Mouse (Mus musculus) midbrain, embryonic 16.5 days (tissue): ENCODE measurements around the gene Pdpk1. TPM values are rescaled to one million over a fixed set of nuclear protein-coding genes. Genes with fewer than 3 reads are reported as not detected.
A peak's percentile ranks its signal among the peaks of the same experiment; 100 is the strongest.

Source experiments
- ATAC-seq: fragments of 200-750 bp; cut with Nextera tagmentation; 2 replicates; pipeline ENCODE4 v1.8.0; 2017; ENCODE audit warnings: moderate TSS enrichment
- H3K27ac ChIP-seq: fragments of 300-500 bp; sonication (generic); 2 replicates; pipeline ENCODE4 v1.5.1; 2014; ENCODE audit warnings: mild to moderate bottlenecking, low read length, mixed read lengths
- H3K27me3 ChIP-seq: fragments of 300-500 bp; sonication (generic); 2 replicates; pipeline ENCODE4 v1.6.1; 2014; ENCODE audit warnings: low read depth, low read length, mixed read lengths; ENCODE audit not compliant: control insufficient read depth, insufficient read depth
- H3K36me3 ChIP-seq: fragments of 300-500 bp; sonication (generic); 2 replicates; pipeline ENCODE4 v1.6.1; 2014; ENCODE audit warnings: mild to moderate bottlenecking, low read length, moderate library complexity, mixed read lengths; ENCODE audit not compliant: control insufficient read depth, insufficient read depth
- H3K4me1 ChIP-seq: fragments of 300-500 bp; sonication (generic); 2 replicates; pipeline ENCODE4 v1.6.1; 2014; ENCODE audit warnings: mild to moderate bottlenecking, low read length, mixed read lengths; ENCODE audit not compliant: control insufficient read depth, insufficient read depth
- H3K4me2 ChIP-seq: fragments of 300-500 bp; sonication (generic); 2 replicates; pipeline ENCODE4 v1.6.1; 2014; ENCODE audit warnings: mild to moderate bottlenecking, low read length, mixed read lengths
- H3K4me3 ChIP-seq: fragments of 300-500 bp; sonication (generic); 2 replicates; pipeline ENCODE4 v1.5.1; 2014; ENCODE audit warnings: low read depth, mild to moderate bottlenecking, low read length, moderate library complexity, mixed read lengths
- H3K9ac ChIP-seq: fragments of 300-500 bp; sonication (generic); 2 replicates; pipeline ENCODE4 v1.6.1; 2014; ENCODE audit warnings: low read depth, low read length, mixed read lengths
- H3K9me3 ChIP-seq: fragments of 300-500 bp; sonication (generic); replicated peaks from 2 replicates; pipeline ENCODE4 v1.6.1; 2014; ENCODE audit warnings: mild to moderate bottlenecking, low read length, mixed read lengths; ENCODE audit not compliant: control insufficient read depth, poor library complexity, severe bottlenecking
- WGBS: fragments of 180-500 bp; shearing (Covaris S2); extraction: QIAGEN DNeasy Blood & Tissue Kit; methylation state at CpG from one replicate; pipeline ENCODE4 v1.1.7; 2014; 5-methylcytosine and 5-hydroxymethylcytosine counted together
- polyA plus RNA-seq: library from polyadenylated mRNA; unstranded; fragments of >200 nt; fragmentation: Nextera tagmentation; extraction: Ambion mirVana; gene quantifications from 2 replicates; pipeline ENCODE4 v1.2.1, GENCODE M21; 2015

The Pdpk1 gene
- polyA plus RNA-seq, 1 experiment from 2014 or later, result 69.2 TPM

- peak; percentile 96 for ATAC-seq
- H3K27ac ChIP-seq, result peak within 1 kb of the TSS; percentile 87
- WGBS, result under 1% methylated on average over 62 of the region's 62 CpGs
These were observed 77.6 kb downstream of the Pdpk1 start, which contains the start of gene Kctd5 for GRCm38 (mm10) chr17:24072919-24073696. Kctd5 (minus strand) TSS chr17:24073485.

GRCm38 (mm10) chr17:24069531-24069930 lies 81.2 kb downstream of the Pdpk1 start:
- H3K4me1 ChIP-seq, result peaks cover 18% of the 10 kb centered on the region
- 89% methylated on average over 3 of the region's 3 CpGs for WGBS

More at GRCm38 (mm10) chr17:24072919-24073696, 77.6 kb downstream of the Pdpk1 start, which contains the start of gene Kctd5:
- Histone ChIP-seq H3K4me2 (peak within 1 kb of the TSS; percentile 80), H3K27me3 (no peaks in the 10 kb centered on the region), H3K4me1 (peaks cover 18% of the 10 kb centered on the region), H3K36me3 (peaks cover 3% of the 10 kb centered on the region), H3K9me3 (no peaks in the 10 kb centered on the region), H3K4me3 (peak within 1 kb of the TSS; percentile 66), H3K9ac (peak within 1 kb of the TSS; percentile 91)

GRCm38 (mm10) chr17:24068271-24068670 lies 82.5 kb downstream of the Pdpk1 start:
- Histone ChIP-seq H3K4me3 (no peak overlapping the region), H3K4me1 (peaks cover 18% of the 10 kb centered on the region), H3K36me3 (no peaks in the 10 kb centered on the region), H3K27me3 (no peaks in the 10 kb centered on the region), H3K27ac (no peak overlapping the region), H3K4me2 (no peak overlapping the region), H3K9ac (no peak overlapping the region), H3K9me3 (no peaks in the 10 kb centered on the region)
- no peak for ATAC-seq
- 82% methylated on average over 5 of the region's 5 CpGs for WGBS

More at GRCm38 (mm10) chr17:24069531-24069930, 81.2 kb downstream of the Pdpk1 start:
- no peak for ATAC-seq
- H3K9me3 ChIP-seq, result no peaks in the 10 kb centered on the region
- H3K9ac ChIP-seq, result no peak overlapping the region
- no peak overlapping the region for H3K4me2 ChIP-seq
- no peak overlapping the region; the same call in 1 of the 2 replicates for H3K27ac ChIP-seq
- H3K4me3 ChIP-seq, result no peak overlapping the region
- no peaks in the 10 kb centered on the region for H3K36me3 ChIP-seq
- no peaks in the 10 kb centered on the region for H3K27me3 ChIP-seq

- Histone ChIP-seq H3K4me1 (no peaks in the 10 kb centered on the region; the same call in 1 of the 2 replicates), H3K27ac (peak overlapping the region; percentile 7; the same call in 1 of the 2 replicates), H3K4me2 (no peak overlapping the region), H3K27me3 (no peaks in the 10 kb centered on the region), H3K36me3 (peaks cover 16% of the 10 kb centered on the region), H3K9me3 (no peaks in the 10 kb centered on the region), H3K9ac (no peak overlapping the region), H3K4me3 (no peak overlapping the region)
- no peak for ATAC-seq
- 78% methylated on average over 4 of the region's 4 CpGs for WGBS
These were observed 88.1 kb downstream of the Pdpk1 start for GRCm38 (mm10) chr17:24062459-24063155.

GRCm38 (mm10) chr17:24057730-24058245 lies 92.9 kb downstream of the Pdpk1 start:
- Histone ChIP-seq H3K4me1 (no peaks in the 10 kb centered on the region), H3K9me3 (no peaks in the 10 kb centered on the region), H3K4me2 (no peak overlapping the region), H3K27ac (no peak overlapping the region), H3K9ac (no peak overlapping the region), H3K4me3 (no peak overlapping the region), H3K36me3 (peaks cover 42% of the 10 kb centered on the region), H3K27me3 (no peaks in the 10 kb centered on the region)
- WGBS, result 93% methylated on average over 5 of the region's 5 CpGs
- ATAC-seq, result no peak

GRCm38 (mm10) chr17:24056636-24057625 lies 93.8 kb downstream of the Pdpk1 start:
- ATAC-seq, result no peak
- no peaks in the 10 kb centered on the region for H3K27me3 ChIP-seq
- H3K4me3 ChIP-seq, result no peak overlapping the region
- H3K36me3 ChIP-seq, result peaks cover 49% of the 10 kb centered on the region
- no peaks in the 10 kb centered on the region for H3K9me3 ChIP-seq
- 94% methylated on average over 14 of the region's 14 CpGs for WGBS
- no peaks in the 10 kb centered on the region for H3K4me1 ChIP-seq
- H3K4me2 ChIP-seq, result no peak overlapping the region
- H3K27ac ChIP-seq, result no peak overlapping the region
- no peak overlapping the region for H3K9ac ChIP-seq

GRCm38 (mm10) chr17:24049008-24049407 lies 101.7 kb downstream of the Pdpk1 start:
- WGBS, result 91% methylated on average over 8 of the region's 8 CpGs
- peaks cover 34% of the 10 kb centered on the region for H3K36me3 ChIP-seq
- ATAC-seq, result no peak

GRCm38 (mm10) chr17:24048053-24048452 lies 102.7 kb downstream of the Pdpk1 start:
- Histone ChIP-seq H3K36me3 (peaks cover 28% of the 10 kb centered on the region), H3K9ac (no peak overlapping the region), H3K9me3 (no peaks in the 10 kb centered on the region), H3K4me2 (no peak overlapping the region), H3K4me1 (no peaks in the 10 kb centered on the region), H3K4me3 (no peak overlapping the region), H3K27ac (no peak overlapping the region), H3K27me3 (no peaks in the 10 kb centered on the region)
- 89% methylated on average over 5 of the region's 5 CpGs for WGBS
- ATAC-seq, result no peak

More at GRCm38 (mm10) chr17:24049008-24049407, 101.7 kb downstream of the Pdpk1 start:
- Histone ChIP-seq H3K27me3 (no peaks in the 10 kb centered on the region), H3K4me2 (no peak overlapping the region), H3K9ac (no peak overlapping the region), H3K9me3 (no peaks in the 10 kb centered on the region), H3K27ac (no peak overlapping the region), H3K4me3 (no peak overlapping the region), H3K4me1 (no peaks in the 10 kb centered on the region)
